In the genomic region with DNA sequence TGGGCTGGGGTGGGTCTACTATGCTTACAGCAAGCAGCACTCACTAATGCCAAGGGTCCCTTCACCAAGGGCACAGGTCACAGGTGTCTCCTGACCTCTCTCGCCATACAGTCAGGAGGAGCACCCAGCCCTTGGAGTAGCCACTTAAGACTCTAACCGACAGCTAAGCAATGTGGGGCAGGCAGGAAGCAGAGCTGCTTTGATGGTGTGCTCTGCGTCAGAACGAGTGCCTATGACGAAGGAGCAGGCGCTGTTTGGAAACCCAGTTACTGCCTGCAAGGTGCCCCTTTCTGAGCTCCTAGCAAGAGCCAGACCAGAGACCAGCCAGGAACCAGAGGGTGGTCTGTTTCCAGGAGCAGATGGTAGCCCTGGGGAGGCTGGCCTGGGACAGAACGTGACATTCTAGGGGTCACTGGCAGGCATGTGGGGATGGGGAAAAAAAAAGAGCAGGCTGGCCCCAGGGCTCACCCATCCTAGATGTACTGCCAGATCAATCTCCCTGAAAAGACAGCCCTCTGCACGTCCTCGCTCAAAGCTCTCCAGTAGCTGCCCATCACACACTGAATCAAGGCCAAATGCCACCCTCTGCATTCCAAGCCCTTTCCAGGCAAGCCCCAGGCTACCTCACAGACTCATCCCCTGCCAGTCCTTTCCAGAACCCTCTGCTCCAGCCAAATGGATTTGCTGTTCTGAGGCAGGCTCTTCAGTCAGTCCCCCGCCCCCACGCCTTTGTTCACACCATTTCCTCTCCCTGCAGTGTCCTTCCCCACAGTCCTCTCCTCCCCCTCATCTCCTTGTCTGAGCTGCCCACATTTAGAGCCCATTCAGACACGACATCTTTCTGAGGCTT, we compare ENCODE assay signal across 8 mouse cellular contexts. TPM values are rescaled to one million over a fixed set of nuclear protein-coding genes. Genes with fewer than 3 reads are reported as not detected.
DNase-seq lines count a peak whose midpoint lies in the region; ATAC-seq lines count a peak whose summit lies in the region.

No protein-coding gene starts in this region.

- no peak overlapping the region for H3K9ac ChIP-seq in forebrain, embryonic 14.5 days (ENCODE audit: low read length)

- peak; percentile 43 to 58 for DNase-seq in kidney, postnatal 4 days
- no peak for DNase-seq in kidney, adult 11 months
- peak; percentile 64 for DNase-seq in forebrain, embryonic 14.5 days (ENCODE audit: low spot score)
- peak; percentile 47 to 69 for DNase-seq in layer of hippocampus, postnatal 14 days (ENCODE audit: low spot score in 2 of 2)
- peak; percentile 67 for DNase-seq in right cerebral cortex, postnatal 14 days
- no peak for DNase-seq in urinary bladder, adult 18-20 months (ENCODE audit: low spot score in 2 of 2)
- DNase-seq in urinary bladder, adult 2 months (ENCODE audit: low spot score), result no peak

- no peaks in the 10 kb centered on the region for H3K9me3 ChIP-seq in forebrain, embryonic 14.5 days (replicated peaks; ENCODE audit: control insufficient read depth, low read length)

- H3K27ac ChIP-seq in forebrain, embryonic 14.5 days (ENCODE audit: low read depth, low read length), result peak overlapping the region; percentile 90

- ATAC-seq in cerebellum, adult (ENCODE audit: insufficient number of reproducible peaks, low FRiP score, low TSS enrichment), result peak; percentile 46; the same call in 1 of the 2 replicates
- no peak for ATAC-seq in forebrain, embryonic 14.5 days

- peaks cover 69% of the 10 kb centered on the region for H3K36me3 ChIP-seq in forebrain, embryonic 14.5 days (ENCODE audit: control insufficient read depth, insufficient read depth, low read length)

- H3K4me2 ChIP-seq in forebrain, embryonic 14.5 days (ENCODE audit: low read length), result no peak overlapping the region

- H3K27me3 ChIP-seq in forebrain, embryonic 14.5 days (replicated peaks; ENCODE audit: control insufficient read depth, insufficient read depth, low read length), result no peaks in the 10 kb centered on the region

- H3K4me1 ChIP-seq in forebrain, embryonic 14.5 days (ENCODE audit: control insufficient read depth, insufficient read depth, low read length), result peaks cover 15% of the 10 kb centered on the region

- 45% methylated on average over 12 of the region's 12 CpGs for WGBS in forebrain, embryonic 14.5 days

- no peak overlapping the region for H3K4me3 ChIP-seq in forebrain, embryonic 14.5 days (ENCODE audit: low read depth, low read length)

RNA-seq across cellular contexts. Expression of a gene that starts 21.1 kb away (rescaled TPM):
- polyA plus RNA-seq in forebrain, embryonic 14.5 days (2014; fragmentation: Nextera tagmentation; extraction: Ambion mirVana), result 125 and 131 TPM in 2 replicates
- total RNA-seq in layer of hippocampus, postnatal 14 days (2021), result 10 to 100 TPM; 78.2 to 78.4 TPM
- 81.0 and 92.6 TPM in 2 replicates for polyA plus RNA-seq in urinary bladder, adult 2 months (2012; rRNA removed)

RNA-seq across cellular contexts. Expression of a gene that starts 35.8 kb away (rescaled TPM):
- polyA plus RNA-seq in forebrain, embryonic 14.5 days (2014; fragmentation: Nextera tagmentation; extraction: Ambion mirVana), result 0.32 and 0.54 TPM in 2 replicates
- under 1 TPM; 0.19 to 0.44 TPM for total RNA-seq in layer of hippocampus, postnatal 14 days (2021)
- 67.1 and 79.6 TPM in 2 replicates for polyA plus RNA-seq in urinary bladder, adult 2 months (2012; rRNA removed)

RNA-seq across cellular contexts. Expression of a gene that starts 54.5 kb away (rescaled TPM):
- polyA plus RNA-seq in forebrain, embryonic 14.5 days (2014; fragmentation: Nextera tagmentation; extraction: Ambion mirVana), result 17.5 and 18.9 TPM in 2 replicates
- total RNA-seq in layer of hippocampus, postnatal 14 days (2021), result 10 to 100 TPM; 67.8 to 68.9 TPM
- polyA plus RNA-seq in urinary bladder, adult 2 months (2012; rRNA removed), result 24.7 and 35.5 TPM in 2 replicates

RNA-seq across cellular contexts. Expression of a gene that starts 58.1 kb away (rescaled TPM):
- 1.1 and 1.7 TPM in 2 replicates for polyA plus RNA-seq in forebrain, embryonic 14.5 days (2014; fragmentation: Nextera tagmentation; extraction: Ambion mirVana)
- 10 to 100 TPM in 1 of 2 experiments, 1 to 10 TPM in 1; 5.3 to 10.2 TPM for total RNA-seq in layer of hippocampus, postnatal 14 days (2021)
- polyA plus RNA-seq in urinary bladder, adult 2 months (2012; rRNA removed), result 23.8 and 24.2 TPM in 2 replicates

Comparison
In these comparisons a context has a peak if more than half of its experiments do, and no peak if none do; other contexts are left out.
1. DNase-seq: peak in kidney, postnatal 4 days (2 of 2), forebrain, embryonic 14.5 days (single experiment), layer of hippocampus, postnatal 14 days (2 of 2) and right cerebral cortex, postnatal 14 days (single experiment); none in kidney, adult 11 months (single experiment), urinary bladder, adult 18-20 months (0 of 2) and urinary bladder, adult 2 months (single experiment).
2. RNA of a gene that starts 35.8 kb away (polyA plus RNA-seq): 67.1 to 79.6 TPM in urinary bladder, adult 2 months; 0.32 to 0.54 TPM in forebrain, embryonic 14.5 days; every median in the first group is over 10 times any median in the second.